18 mouse cellular contexts compared by ENCODE assay signal in the genomic region with DNA sequence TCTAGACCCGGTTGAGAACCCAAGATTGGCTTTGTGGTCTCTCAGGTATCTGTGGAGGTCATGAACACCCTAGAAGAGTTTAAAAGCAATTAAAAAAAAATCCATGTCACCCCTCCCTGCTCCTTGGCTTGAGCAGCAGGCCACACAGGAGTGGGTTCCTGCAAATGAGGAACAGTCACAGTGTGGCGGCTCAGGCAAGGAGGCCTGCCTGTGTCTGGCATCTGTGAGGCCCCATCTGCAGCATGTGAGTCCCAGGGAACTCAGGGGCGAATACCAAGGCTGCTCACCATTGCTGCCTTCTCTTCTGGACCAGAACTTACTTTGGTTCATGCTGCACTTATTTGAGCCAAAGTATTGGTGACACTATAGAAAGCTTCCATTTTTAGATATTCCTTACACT.
"Had no signal": no experiment of that assay in that cellular context is flagged by ENCODE, and none has a peak within 500 bp of the region (broad histone marks: within the 10 kb centered on the region; RNA-seq: fewer than 3 reads in every experiment).

No protein-coding gene starts in this region.

- H3K4me3 ChIP-seq: lung, embryonic 15.5 days; midbrain, embryonic 12.5 days; midbrain, embryonic 15.5 days; neural tube, embryonic 12.5 days; neural tube, embryonic 15.5 days; stomach, embryonic 15.5 days had no signal

- DNase-seq: kidney, adult 2 months; kidney, postnatal 25 days; left cerebral cortex, postnatal 4 days; liver, postnatal 0 days; lung, postnatal 10 days; lung, postnatal 36 days; right cerebral cortex, adult 18-20 months; right cerebral cortex, postnatal 14 days; right cerebral cortex, postnatal 4 days; thymus, postnatal 36 days had no signal

- H3K36me3 ChIP-seq: lung, embryonic 15.5 days; midbrain, embryonic 12.5 days; midbrain, embryonic 15.5 days; neural tube, embryonic 12.5 days; neural tube, embryonic 15.5 days; stomach, embryonic 15.5 days had no signal

- H3K9me3 ChIP-seq: lung, embryonic 15.5 days; midbrain, embryonic 12.5 days; midbrain, embryonic 15.5 days; neural tube, embryonic 12.5 days; neural tube, embryonic 15.5 days; stomach, embryonic 15.5 days had no signal

- H3K4me1 ChIP-seq: midbrain, embryonic 15.5 days; neural tube, embryonic 12.5 days had no signal

- H3K4me2 ChIP-seq: lung, embryonic 15.5 days; midbrain, embryonic 12.5 days; midbrain, embryonic 15.5 days; neural tube, embryonic 12.5 days; neural tube, embryonic 15.5 days; stomach, embryonic 15.5 days had no signal

- H3K9ac ChIP-seq: liver, embryonic 14.5 days; liver, postnatal 0 days; lung, embryonic 15.5 days; midbrain, embryonic 12.5 days; midbrain, embryonic 15.5 days; neural tube, embryonic 12.5 days; neural tube, embryonic 15.5 days; stomach, embryonic 15.5 days had no signal

- H3K27me3 ChIP-seq: lung, embryonic 15.5 days; midbrain, embryonic 12.5 days; midbrain, embryonic 15.5 days; neural tube, embryonic 12.5 days; neural tube, embryonic 15.5 days; stomach, embryonic 15.5 days had no signal

- ATAC-seq: liver, postnatal 0 days; midbrain, embryonic 15.5 days had no signal

- H3K27ac ChIP-seq: kidney, postnatal 0 days; liver, embryonic 14.5 days; lung, embryonic 15.5 days; midbrain, embryonic 12.5 days; midbrain, embryonic 15.5 days; neural tube, embryonic 12.5 days; neural tube, embryonic 15.5 days; stomach, embryonic 15.5 days had no signal
